Mouse (Mus musculus) MEL (cell line): ENCODE data around the gene Ctu2. TPM values are rescaled to one million over a fixed set of nuclear protein-coding genes. Genes with fewer than 3 reads are reported as not detected.

Experiments used
- DNase-seq: peaks from one replicate; pipeline ENCODE4 v3.0.0; 2011; ENCODE audit warnings: low read depth, low spot score
- H3K27ac ChIP-seq: 2 replicates; pipeline ENCODE4 v1.5.1; 2012; ENCODE audit warnings: low read depth, mild to moderate bottlenecking, control low read depth, low read length, moderate library complexity; ENCODE audit not compliant: control insufficient read depth
- H3K27me3 ChIP-seq, 2 experiments: fragments of 150-350 bp in 1 of 2; sonication (generic) in 1 of 2; 2 replicates each; pipeline ENCODE4 v1.6.1; 2012; ENCODE audit warnings: low read length in 2 of 2, mild to moderate bottlenecking in 2 of 2, improper control_type of control experiment in 1 of 2, moderate library complexity in 1 of 2; ENCODE audit not compliant: insufficient read depth in 2 of 2, control insufficient read depth in 1 of 2
- H3K36me3 ChIP-seq, 2 experiments: 2 replicates each; pipeline ENCODE4 v1.6.1; 2012 to 2014; ENCODE audit warnings: low read length in 2 of 2, improper control_type of control experiment in 1 of 2, inconsistent platforms in 1 of 2, mild to moderate bottlenecking in 1 of 2; ENCODE audit not compliant: insufficient read depth in 2 of 2, control insufficient read depth in 1 of 2
- H3K4me1 ChIP-seq, 2 experiments: fragments of 150-350 bp in 1 of 2; sonication (generic) in 1 of 2; 2 replicates each; pipeline ENCODE4 v1.6.1; 2012; ENCODE audit warnings: low read length in 2 of 2, improper control_type of control experiment in 1 of 2, mild to moderate bottlenecking in 1 of 2; ENCODE audit not compliant: insufficient read depth in 2 of 2, control insufficient read depth in 1 of 2
- H3K4me3 ChIP-seq, 2 experiments: fragments of 150-350 bp in 1 of 2; sonication (generic) in 1 of 2; 2 replicates each; pipeline ENCODE4 v1.5.1; 2012; ENCODE audit warnings: low read depth in 2 of 2, low read length in 2 of 2, mild to moderate bottlenecking in 2 of 2, moderate library complexity in 2 of 2, control low read depth in 1 of 2, improper control_type of control experiment in 1 of 2; ENCODE audit not compliant: control insufficient read depth in 1 of 2, insufficient read depth in 1 of 2
- H3K79me2 ChIP-seq: 2 replicates; pipeline ENCODE4 v1.6.1; 2012; ENCODE audit warnings: mild to moderate bottlenecking, low read length, moderate library complexity; ENCODE audit not compliant: control insufficient read depth, poor library complexity, insufficient read depth
- H3K9ac ChIP-seq: 2 replicates; pipeline ENCODE4 v1.6.1; 2012; ENCODE audit warnings: low read depth, mild to moderate bottlenecking, control low read depth, low read length, moderate library complexity; ENCODE audit not compliant: control insufficient read depth, poor library complexity, severe bottlenecking
- H3K9me3 ChIP-seq: fragments of 150-350 bp; sonication (generic); replicated peaks from 2 replicates; pipeline ENCODE4 v1.6.1; 2012; ENCODE audit warnings: mild to moderate bottlenecking, low read length, improper control_type of control experiment, moderate library complexity; ENCODE audit not compliant: insufficient read depth
- BHLHE40 ChIP-seq: IDR thresholded peaks from 2 replicates; pipeline ENCODE4 v1.6.1; 2012; ENCODE audit warnings: low read depth, mild to moderate bottlenecking, inconsistent platforms, low read length, improper control_type of control experiment, borderline replicate concordance
- CHD2 ChIP-seq: IDR thresholded peaks from 2 replicates; pipeline ENCODE4 v1.6.1; 2011; ENCODE audit warnings: low read length, improper control_type of control experiment
- CTCF ChIP-seq, 3 experiments: IDR thresholded peaks in 2 of 3; conservative IDR thresholded peaks in 1 of 3; 2 replicates each; pipeline ENCODE4 v1.5.1; 2011 to 2012; ENCODE audit warnings: low read length in 3 of 3, low read depth in 2 of 3, mild to moderate bottlenecking in 2 of 3, improper control_type of control experiment in 1 of 3, inconsistent platforms in 1 of 3, mixed read lengths in 1 of 3, moderate library complexity in 1 of 3; ENCODE audit not compliant: control insufficient read depth in 1 of 3, insufficient read depth in 1 of 3, poor library complexity in 1 of 3, severe bottlenecking in 1 of 3
- E2F4 ChIP-seq: IDR thresholded peaks from 2 replicates; pipeline ENCODE4 v1.6.1; 2011; ENCODE audit warnings: low read depth, low read length, improper control_type of control experiment, borderline replicate concordance
- ELF1 ChIP-seq: IDR thresholded peaks from 2 replicates; pipeline ENCODE4 v1.6.1; 2014; ENCODE audit warnings: low read depth, mild to moderate bottlenecking, inconsistent platforms, low read length, improper control_type of control experiment, moderate library complexity
- EP300 ChIP-seq, 2 experiments: IDR thresholded peaks; 2 replicates each; pipeline ENCODE4 v1.6.1; 2011; ENCODE audit warnings: improper control_type of control experiment in 2 of 2, low read length in 2 of 2, low read depth in 1 of 2, mild to moderate bottlenecking in 1 of 2
- ETS1 ChIP-seq: IDR thresholded peaks from 2 replicates; pipeline ENCODE4 v1.6.1; 2012; ENCODE audit warnings: low read depth, mild to moderate bottlenecking, inconsistent platforms, low read length, improper control_type of control experiment, moderate library complexity
- GABPA ChIP-seq: IDR thresholded peaks from 2 replicates; pipeline ENCODE4 v1.6.1; 2012; ENCODE audit warnings: low read depth, mild to moderate bottlenecking, inconsistent platforms, low read length, improper control_type of control experiment, moderate library complexity
- GATA1 ChIP-seq: IDR thresholded peaks from 2 replicates; pipeline ENCODE4 v1.6.1; 2011; ENCODE audit warnings: low read depth, low read length, improper control_type of control experiment
- HCFC1 ChIP-seq: IDR thresholded peaks from 2 replicates; pipeline ENCODE4 v1.6.1; 2012; ENCODE audit warnings: low read depth, mild to moderate bottlenecking, inconsistent platforms, low read length, improper control_type of control experiment, moderate library complexity
- JUND ChIP-seq: IDR thresholded peaks from 2 replicates; pipeline ENCODE4 v1.6.1; 2011; ENCODE audit warnings: low read depth, mild to moderate bottlenecking, improper control_type of control experiment, low read length
- KAT2A ChIP-seq: conservative IDR thresholded peaks from 2 replicates; pipeline ENCODE4 v1.6.1; 2012; ENCODE audit warnings: low read depth, low read length, improper control_type of control experiment, inconsistent platforms
- MAFK ChIP-seq: IDR thresholded peaks from 2 replicates; pipeline ENCODE4 v1.6.1; 2011; ENCODE audit warnings: low read depth, mild to moderate bottlenecking, low read length, improper control_type of control experiment, borderline replicate concordance
- MAX ChIP-seq: IDR thresholded peaks from 2 replicates; pipeline ENCODE4 v1.6.1; 2011; ENCODE audit warnings: low read length, improper control_type of control experiment
- MAZ ChIP-seq: IDR thresholded peaks from 2 replicates; pipeline ENCODE4 v1.6.1; 2012; ENCODE audit warnings: low read depth, mild to moderate bottlenecking, inconsistent platforms, low read length, improper control_type of control experiment
- MEF2A ChIP-seq: IDR thresholded peaks from 2 replicates; pipeline ENCODE4 v1.6.1; 2014; ENCODE audit warnings: low read depth, mild to moderate bottlenecking, inconsistent platforms, low read length, improper control_type of control experiment; ENCODE audit not compliant: poor library complexity, insufficient replicate concordance, severe bottlenecking; ENCODE audit errors: extremely low read depth
- MXI1 ChIP-seq: IDR thresholded peaks from 2 replicates; pipeline ENCODE4 v1.6.1; 2011; ENCODE audit warnings: mild to moderate bottlenecking, low read depth, low read length, improper control_type of control experiment
- MYC ChIP-seq: IDR thresholded peaks from 2 replicates; pipeline ENCODE4 v1.6.1; 2011; ENCODE audit warnings: low read depth, mild to moderate bottlenecking, low read length, improper control_type of control experiment, moderate library complexity
- NELFE ChIP-seq: IDR thresholded peaks from 2 replicates; pipeline ENCODE4 v1.6.1; 2011; ENCODE audit warnings: low read depth, low read length, improper control_type of control experiment
- NRF1 ChIP-seq: IDR thresholded peaks from 2 replicates; pipeline ENCODE4 v1.6.1; 2014; ENCODE audit warnings: low read depth, mild to moderate bottlenecking, inconsistent platforms, low read length, improper control_type of control experiment, moderate library complexity; ENCODE audit not compliant: poor library complexity, insufficient read depth, severe bottlenecking
- POLR2A ChIP-seq, 2 experiments: IDR thresholded peaks; 2 replicates each; pipeline ENCODE4 v1.6.1; 2011 to 2012; ENCODE audit warnings: low read length in 2 of 2, mild to moderate bottlenecking in 2 of 2, control low read depth in 1 of 2, improper control_type of control experiment in 1 of 2, low read depth in 1 of 2, moderate library complexity in 1 of 2; ENCODE audit not compliant: control insufficient read depth in 1 of 2, insufficient read depth in 1 of 2, poor library complexity in 1 of 2
- POLR2AphosphoS2 ChIP-seq: IDR thresholded peaks from 2 replicates; pipeline ENCODE4 v1.6.1; 2011; ENCODE audit warnings: low read length, improper control_type of control experiment
- POLR2AphosphoS5 ChIP-seq: IDR thresholded peaks from 2 replicates; pipeline ENCODE4 v1.6.1; 2012; ENCODE audit warnings: low read depth, borderline replicate concordance, mild to moderate bottlenecking, inconsistent platforms, low read length, moderate library complexity, mixed read lengths
- RCOR1 ChIP-seq: IDR thresholded peaks from 2 replicates; pipeline ENCODE4 v1.6.1; 2012; ENCODE audit warnings: low read depth, mild to moderate bottlenecking, inconsistent platforms, low read length, improper control_type of control experiment
- SIN3A ChIP-seq: IDR thresholded peaks from 2 replicates; pipeline ENCODE4 v1.6.1; 2012; ENCODE audit warnings: low read length, improper control_type of control experiment, inconsistent platforms
- TAL1 ChIP-seq: IDR thresholded peaks from 2 replicates; pipeline ENCODE4 v1.6.1; 2012; ENCODE audit warnings: mild to moderate bottlenecking, inconsistent platforms, low read length, moderate library complexity, mixed read lengths
- TBP ChIP-seq: IDR thresholded peaks from 2 replicates; pipeline ENCODE4 v1.8.0; 2011; ENCODE audit warnings: low read depth, low read length, improper control_type of control experiment
- TCF12 ChIP-seq: IDR thresholded peaks from 2 replicates; pipeline ENCODE4 v1.6.1; 2014; ENCODE audit warnings: low read depth, mild to moderate bottlenecking, inconsistent platforms, low read length, improper control_type of control experiment, moderate library complexity
- UBTF ChIP-seq: IDR thresholded peaks from 2 replicates; pipeline ENCODE4 v1.6.1; 2012; ENCODE audit warnings: low read depth, mild to moderate bottlenecking, inconsistent platforms, low read length, improper control_type of control experiment, moderate library complexity, borderline replicate concordance; ENCODE audit not compliant: insufficient read depth
- USF1 ChIP-seq: IDR thresholded peaks from 2 replicates; pipeline ENCODE4 v1.6.1; 2014; ENCODE audit warnings: low read depth, mild to moderate bottlenecking, inconsistent platforms, low read length, improper control_type of control experiment, moderate library complexity
- USF2 ChIP-seq, 2 experiments: IDR thresholded peaks; 2 replicates each; pipeline ENCODE4 v1.6.1; 2011 to 2012; ENCODE audit warnings: improper control_type of control experiment in 2 of 2, low read length in 2 of 2, borderline replicate concordance in 1 of 2, inconsistent platforms in 1 of 2, low read depth in 1 of 2, mild to moderate bottlenecking in 1 of 2; ENCODE audit not compliant: insufficient read depth in 1 of 2
- ZC3H11A ChIP-seq: IDR thresholded peaks from 2 replicates; pipeline ENCODE4 v1.6.1; 2012; ENCODE audit warnings: low read depth, mild to moderate bottlenecking, inconsistent platforms, low read length, improper control_type of control experiment
- ZKSCAN1 ChIP-seq: IDR thresholded peaks from 2 replicates; pipeline ENCODE4 v1.6.1; 2012; ENCODE audit warnings: low read depth, mild to moderate bottlenecking, inconsistent platforms, low read length, improper control_type of control experiment, moderate library complexity
- ZMIZ1 ChIP-seq: IDR thresholded peaks from 2 replicates; pipeline ENCODE4 v1.6.1; 2012; ENCODE audit warnings: low read depth, mild to moderate bottlenecking, inconsistent platforms, low read length, improper control_type of control experiment, moderate library complexity
- ZNF384 ChIP-seq: IDR thresholded peaks from 2 replicates; pipeline ENCODE4 v1.6.1; 2012; ENCODE audit warnings: low read depth, mild to moderate bottlenecking, inconsistent platforms, low read length, improper control_type of control experiment
- polyA plus RNA-seq, 2 experiments: library from polyadenylated mRNA; stranded (reverse) in 1 of 2; unstranded in 1 of 2; fragments of >175 nt in 1 of 2; fragments of >200 nt in 1 of 2; gene quantifications; 2 replicates each; pipeline versions ENCODE4 v1.2.1 to v1.2.4; 2012; ENCODE audit warnings: low replicate concordance in 2 of 2, low read depth in 1 of 2; ENCODE audit not compliant: insufficient read length in 2 of 2, insufficient read depth in 1 of 2, missing spikeins in 1 of 2
- total RNA-seq: library from RNA; depleted of rRNA; stranded (reverse); fragments of 300-350 nt; gene quantifications from 2 replicates; pipeline ENCODE4 v1.2.3, GENCODE M21; 2012

Ctu2 gene
- total and polyA plus RNA-seq, 3 experiments = 44.0 to 57.4 TPM; not detected in 1

DNA sequence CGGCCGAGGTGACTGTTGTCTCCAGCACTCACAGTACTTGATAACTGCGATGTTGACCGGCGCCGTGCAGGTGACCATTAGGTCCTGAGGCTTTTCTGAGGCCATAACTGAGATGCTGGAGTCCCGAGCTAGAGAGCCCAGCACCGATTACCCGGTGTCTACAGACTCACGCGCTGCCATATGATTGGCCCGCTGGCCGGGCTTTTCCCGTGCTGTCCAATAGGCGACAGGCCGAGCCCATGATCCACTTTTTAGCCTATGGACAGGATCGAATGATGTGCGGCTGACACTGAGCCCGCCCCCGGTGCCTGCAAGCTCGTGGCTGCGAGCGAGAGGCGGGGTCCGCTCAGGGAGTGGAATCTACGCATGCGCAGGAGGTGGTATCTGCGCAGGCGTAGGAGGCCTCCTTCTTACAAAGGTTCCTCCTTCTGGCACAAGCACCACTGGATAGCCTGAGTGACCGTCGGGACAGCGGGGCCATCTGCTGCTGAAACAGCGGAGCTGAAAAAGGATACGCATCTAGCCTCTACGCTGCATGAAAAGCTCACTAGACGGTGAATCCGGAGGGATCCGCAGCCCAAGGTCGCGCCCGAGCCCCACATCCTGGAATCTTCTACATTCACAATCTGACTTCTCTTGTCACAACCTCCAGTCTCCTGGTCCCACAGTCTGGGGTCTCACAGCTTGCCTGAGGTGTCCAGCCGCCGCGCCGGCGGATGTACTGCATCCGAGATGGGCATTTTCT, 32.5 kb upstream of the Ctu2 start, which contains the start of gene Mvd:
Gene Mvd, minus strand, starts transcription at position 161 of the 745 bp plus-strand sequence.
- no peaks in the 10 kb centered on the region for H3K36me3 ChIP-seq
- peaks cover 0 to 3% of the 10 kb centered on the region in 2 experiments; a peak in 1 of 4 replicates for H3K4me1 ChIP-seq
- H3K79me2 ChIP-seq = 0 out of 2 replicates have a peak, but pooled peaks cover 3% of the 10 kb centered on the region
- no peaks in the 10 kb centered on the region for H3K9me3 ChIP-seq
- H3K27ac ChIP-seq = peak within 1 kb of the TSS; percentile 74
- H3K9ac ChIP-seq = peak within 1 kb of the TSS; percentile 76
- DNase-seq = peak; percentile 99
- H3K27me3 ChIP-seq = no peaks in the 10 kb centered on the region
- peak within 1 kb of the TSS; percentile 76 to 82 for H3K4me3 ChIP-seq
- TF ChIP-seq ZC3H11A = no peak
- no peak for TF ChIP-seq E2F4
- TF ChIP-seq CTCF (IDR thresholded peaks at IDR 0.05 in 2 of 3, conservative IDR thresholded peaks at IDR 0.05 in 1 of 3; ENCODE audit: control insufficient read depth in 1 of 3, insufficient read depth in 1 of 3, low read depth in 2 of 3, low read length in 3 of 3, poor library complexity in 1 of 3, severe bottlenecking in 1 of 3) = no peak; a peak in 1 of 6 replicates
- no peak for TF ChIP-seq MAZ
- peak; percentile 66 to 92; a peak in 3 of 4 replicates for TF ChIP-seq POLR2A (IDR thresholded peaks at IDR 0.05; ENCODE audit: control insufficient read depth in 1 of 2, insufficient read depth in 1 of 2, low read depth in 1 of 2, low read length in 2 of 2, poor library complexity in 1 of 2)
- TF ChIP-seq ZNF384 = no peak
- TF ChIP-seq MAX = peak; percentile 58; the same call in 1 of the 2 replicates
- TF ChIP-seq RCOR1 = no peak
- TF ChIP-seq EP300 (IDR thresholded peaks at IDR 0.05; ENCODE audit: low read depth in 1 of 2, low read length in 2 of 2) = no peak
- 0 out of 2 replicates have a peak, but pooled peaks have one; percentile 22 for TF ChIP-seq TCF12
- peak; percentile 43; the same call in 1 of the 2 replicates for TF ChIP-seq MYC
- TF ChIP-seq GABPA = no peak
- TF ChIP-seq JUND = no peak
- TF ChIP-seq HCFC1 = peak; percentile 59; the same call in 1 of the 2 replicates
- peak; percentile 87 for TF ChIP-seq NELFE
- TF ChIP-seq GATA1 = no peak
- no peak for TF ChIP-seq TAL1
- peak; percentile 79; the same call in 1 of the 2 replicates for TF ChIP-seq POLR2AphosphoS2
- no peak for TF ChIP-seq ZMIZ1
- peak; percentile 53 for TF ChIP-seq MXI1
- TF ChIP-seq CHD2 = no peak
- TF ChIP-seq ZKSCAN1 = no peak
- TF ChIP-seq NRF1 = peak; percentile 98
- TF ChIP-seq USF1 = peak; percentile 56; the same call in 1 of the 2 replicates
- peak; percentile 52; the same call in 1 of the 2 replicates for TF ChIP-seq ELF1
- TF ChIP-seq UBTF = no peak
- TF ChIP-seq MEF2A = no peak
- peak; percentile 67 for TF ChIP-seq TBP
- TF ChIP-seq ETS1 = no peak
- peak; percentile 66 for TF ChIP-seq SIN3A
- TF ChIP-seq POLR2AphosphoS5 = no peak
- TF ChIP-seq BHLHE40 = no peak
- no peak for TF ChIP-seq MAFK
- TF ChIP-seq KAT2A = no peak
- TF ChIP-seq USF2 (IDR thresholded peaks at IDR 0.05; ENCODE audit: borderline replicate concordance in 1 of 2, insufficient read depth in 1 of 2, low read depth in 1 of 2, low read length in 2 of 2) = no peak
